Mouse (Mus musculus): ENCODE measurements at regions not wholly inside any gene's neighbourhood (a gene's known extent, or its start where the extent isn't known, plus 50 kb on each side); places are given as distances from the start of the nearest gene placed in this dataset.

- DNase-seq (ENCODE audit: low read depth, low spot score), result no peak
Measured at GRCm38 (mm10) chr6:15865271-15865670, 144.8 kb downstream of the Mdfic start.

GRCm38 (mm10) chr6:15882288-15882903, 161.9 kb downstream of the Mdfic start:
- no peak for DNase-seq (ENCODE audit: low read depth, low spot score)

- DNase-seq (ENCODE audit: low read depth, low spot score), result peak; percentile 2
Measured at GRCm38 (mm10) chr6:15893066-15893465, 172.6 kb downstream of the Mdfic start.

GRCm38 (mm10) chr6:15900495-15900894, 180.0 kb downstream of the Mdfic start:
- no peak for DNase-seq (ENCODE audit: low read depth, low spot score)

GRCm38 (mm10) chr6:15902665-15903274, 182.3 kb downstream of the Mdfic start:
- DNase-seq (ENCODE audit: low read depth, low spot score), result peak; percentile 3

- DNase-seq (ENCODE audit: low read depth, low spot score), result peak; percentile 3
Measured at GRCm38 (mm10) chr6:15910420-15911167, 190.1 kb downstream of the Mdfic start.

GRCm38 (mm10) chr6:15929650-15930049, 209.2 kb downstream of the Mdfic start:
- no peak for DNase-seq (ENCODE audit: low read depth, low spot score)

- no peak for DNase-seq (ENCODE audit: low read depth, low spot score)
Measured at GRCm38 (mm10) chr6:15950251-15950650, 229.8 kb downstream of the Mdfic start.

GRCm38 (mm10) chr6:15987334-15987733, 266.9 kb downstream of the Mdfic start:
- peak; percentile 57 for DNase-seq (ENCODE audit: low read depth, low spot score)

Measured in brain, adult 2 months (tissue).